Mouse (Mus musculus): Measurements from ENCODE around the gene H2al1g.
"Not testable (repeated sequence)": the region's sequence is repeated elsewhere in the genome, so short reads cannot be mapped to it uniquely, and the experiment has no call there.

Gene H2al1g

GRCm38 (mm10) chrX:11317956-11318355, at the start of gene H2al1g:
Gene H2al1g (plus strand): TSS chrX:11318256.
- not testable (repeated sequence) for DNase-seq (ENCODE audit: low spot score)

GRCm38 (mm10) chrX:11269074-11269473, 49.0 kb upstream of the H2al1g start:
- no peak for DNase-seq (ENCODE audit: low spot score)

- DNase-seq (ENCODE audit: low spot score) = no peak
Measured at GRCm38 (mm10) chrX:11273190-11273589, 44.9 kb upstream of the H2al1g start.

- DNase-seq (ENCODE audit: low spot score) = no peak
Measured at GRCm38 (mm10) chrX:11277083-11277482, 41.0 kb upstream of the H2al1g start.

GRCm38 (mm10) chrX:11280741-11281140, 37.3 kb upstream of the H2al1g start:
- DNase-seq (ENCODE audit: low spot score) = no peak

- DNase-seq (ENCODE audit: low spot score) = no peak
Measured at GRCm38 (mm10) chrX:11288306-11288882, 29.7 kb upstream of the H2al1g start.

GRCm38 (mm10) chrX:11289244-11289643, 28.8 kb upstream of the H2al1g start:
- DNase-seq (ENCODE audit: low spot score) = no peak

- DNase-seq (ENCODE audit: low spot score) = not testable (repeated sequence)
Measured at GRCm38 (mm10) chrX:11298957-11299356, 19.1 kb upstream of the H2al1g start, which contains the start of gene H2al1a. Gene H2al1a (plus strand): TSS chrX:11299257.

- DNase-seq (ENCODE audit: low spot score) = not testable (repeated sequence)
Measured at GRCm38 (mm10) chrX:11302132-11302531, 15.9 kb upstream of the H2al1g start, which contains the start of gene H2al1b. Gene H2al1b (plus strand): TSS chrX:11302432.

- not testable (repeated sequence) for DNase-seq (ENCODE audit: low spot score)
Measured at GRCm38 (mm10) chrX:11305355-11305754, 12.7 kb upstream of the H2al1g start, which contains the start of gene H2al1c. Gene H2al1c (plus strand): TSS chrX:11305655.

GRCm38 (mm10) chrX:11308524-11308923, 9.5 kb upstream of the H2al1g start, which contains the start of gene H2al1d:
Gene H2al1d (plus strand): TSS chrX:11308824.
- DNase-seq (ENCODE audit: low spot score) = not testable (repeated sequence)

GRCm38 (mm10) chrX:11311634-11312033, 6.4 kb upstream of the H2al1g start, which contains the start of gene H2al1e:
Gene H2al1e (plus strand): TSS chrX:11311934.
- DNase-seq (ENCODE audit: low spot score) = not testable (repeated sequence)

GRCm38 (mm10) chrX:11314858-11315257, 3.2 kb upstream of the H2al1g start, which contains the start of gene H2al1f:
Gene H2al1f (plus strand): TSS chrX:11315158.
- DNase-seq (ENCODE audit: low spot score) = not testable (repeated sequence)

GRCm38 (mm10) chrX:11321192-11321591, 3.1 kb downstream of the H2al1g start, which contains the start of gene H2al1h:
Gene H2al1h (plus strand): TSS chrX:11321492.
- DNase-seq (ENCODE audit: low spot score) = not testable (repeated sequence)

GRCm38 (mm10) chrX:11324359-11324758, 6.3 kb downstream of the H2al1g start, which contains the start of gene H2al1i:
Gene H2al1i (plus strand): TSS chrX:11324659.
- not testable (repeated sequence) for DNase-seq (ENCODE audit: low spot score)

- DNase-seq (ENCODE audit: low spot score) = not testable (repeated sequence)
Measured at GRCm38 (mm10) chrX:11327522-11327921, 9.5 kb downstream of the H2al1g start, which contains the start of gene H2al1j. Gene H2al1j (plus strand): TSS chrX:11327822.

GRCm38 (mm10) chrX:11345762-11346161, 27.7 kb downstream of the H2al1g start:
- no peak for DNase-seq (ENCODE audit: low spot score)

GRCm38 (mm10) chrX:11346756-11347155, 28.7 kb downstream of the H2al1g start:
- no peak for DNase-seq (ENCODE audit: low spot score)

- DNase-seq (ENCODE audit: low spot score) = no peak
Measured at GRCm38 (mm10) chrX:11360823-11361222, 42.8 kb downstream of the H2al1g start.

- no peak for DNase-seq (ENCODE audit: low spot score)
Measured at GRCm38 (mm10) chrX:11361261-11361660, 43.2 kb downstream of the H2al1g start.

GRCm38 (mm10) chrX:11363890-11364289, 45.8 kb downstream of the H2al1g start:
- no peak for DNase-seq (ENCODE audit: low spot score)

- DNase-seq (ENCODE audit: low spot score) = no peak
Measured at GRCm38 (mm10) chrX:11365151-11365550, 47.1 kb downstream of the H2al1g start.

Data from c-Kit-positive CD71-positive TER-119-positive erythroid progenitor cells, embryonic 14.5 days (primary cell).